Mouse (Mus musculus) central nervous system, embryonic 18 days (tissue): ENCODE measurements around the gene Myrfl. TPM values are rescaled to one million over a fixed set of nuclear protein-coding genes. Genes with fewer than 3 reads are reported as not detected.

Experiments
- polyA plus RNA-seq: library from polyadenylated mRNA; depleted of rRNA; stranded (reverse); fragments of >200 nt; gene quantifications from 2 replicates; pipeline ENCODE4 v1.2.3, GENCODE M21; 2012; rRNA removed

Myrfl gene
- 0.08 TPM in 2 replicates for polyA plus RNA-seq

DNA sequence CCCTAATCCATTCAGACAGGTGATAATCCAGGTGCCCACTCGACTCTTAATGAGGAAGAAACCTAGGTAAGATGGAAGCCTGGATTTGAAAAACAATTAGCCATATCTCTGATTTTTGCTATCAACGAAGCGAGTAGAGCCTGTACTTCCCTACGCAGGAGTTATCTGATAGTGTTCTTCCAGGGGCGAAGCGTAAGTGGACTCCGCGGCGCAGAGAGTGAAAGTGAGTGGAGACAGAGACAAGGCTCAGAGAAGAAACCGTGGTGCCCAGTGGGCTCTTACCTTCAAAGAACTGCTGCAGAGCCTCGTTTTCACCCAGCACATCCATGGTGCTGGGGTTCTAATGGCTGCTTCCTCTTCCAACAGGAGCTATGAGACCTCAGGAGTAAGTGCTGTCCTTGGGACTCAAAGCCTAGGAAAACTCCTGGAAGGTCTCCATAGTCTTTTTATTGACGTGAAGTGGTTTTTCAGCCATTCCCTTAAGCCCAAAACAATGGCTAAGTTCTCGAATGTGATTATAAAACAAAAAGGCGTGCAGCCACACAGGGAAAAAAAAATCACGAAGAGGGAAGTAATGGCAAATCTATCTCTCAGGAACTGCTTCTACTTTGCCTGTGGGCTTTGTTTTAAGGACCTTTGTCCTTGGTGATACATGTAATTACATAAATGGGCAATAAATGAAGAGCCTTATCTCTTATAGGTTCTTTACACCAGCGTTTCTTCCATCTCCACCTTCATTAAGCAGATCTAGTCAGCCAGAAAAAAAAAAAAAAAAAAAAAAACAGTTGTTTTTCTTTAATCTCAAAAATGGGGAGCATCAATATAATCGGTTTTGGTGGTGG is at the start of gene Myrfl:
Gene Myrfl (minus strand): TSS at position 584 of the 842 bp plus-strand sequence.

Other genes starting within 250 kb of the Myrfl start
- 35.7 and 39.8 TPM in 2 replicates for gene Rab3ip, start 53.9 kb upstream of the Myrfl start, polyA plus RNA-seq
- gene Gm10271, start 75.7 kb upstream of the Myrfl start, polyA plus RNA-seq, result not detected in 2 replicates
- 0.05 and 0.24 TPM in 2 replicates for gene Best3, start 89.4 kb upstream of the Myrfl start, polyA plus RNA-seq
- 0.06 TPM in 1 of 2 replicates, not detected in the other for gene Lrrc10, start 148.4 kb upstream of the Myrfl start, polyA plus RNA-seq
- gene Cct2, start 166.9 kb upstream of the Myrfl start, polyA plus RNA-seq, result 260 and 261 TPM in 2 replicates